32 mouse cellular contexts compared by ENCODE assay signal in genomic region chr19:54014999-54015398, GRCm38 (mm10). TPM values are rescaled to one million over a fixed set of nuclear protein-coding genes. Genes with fewer than 3 reads are reported as not detected.
DNase-seq lines count a peak whose midpoint lies in the region; ATAC-seq and TF ChIP-seq lines count a peak whose summit lies in the region.
"Had no signal": no experiment of that assay in that cellular context is flagged by ENCODE, and none has a peak within 500 bp of the region (broad histone marks: within the 10 kb centered on the region; RNA-seq: fewer than 3 reads in every experiment).

No protein-coding gene starts in this region.

- ATAC-seq in activated CD4-positive, CD25-positive, alpha-beta regulatory T cell, adult 4 months, result peak; percentile 55
- no peak for ATAC-seq in hindbrain, embryonic 14.5 days (ENCODE audit: low FRiP score)
- ATAC-seq: forebrain, embryonic 15.5 days; hindbrain, postnatal 0 days; intestine, embryonic 15.5 days; Patski had no signal

- 94% methylated on average over 5 of the region's 5 CpGs for WGBS in kidney, adult 2 months
- WGBS in hindbrain, embryonic 14.5 days, result 98% methylated on average over 5 of the region's 5 CpGs

- no peak overlapping the region for H3K9ac ChIP-seq in hindbrain, embryonic 14.5 days
- H3K9ac ChIP-seq: embryonic facial prominence, embryonic 13.5 days; forebrain, embryonic 12.5 days; forebrain, embryonic 15.5 days; heart, embryonic 12.5 days; heart, embryonic 15.5 days; hindbrain, embryonic 13.5 days; intestine, embryonic 15.5 days had no signal

- no peak overlapping the region for H3K27ac ChIP-seq in left cerebral cortex, adult 2 months
- H3K27ac ChIP-seq in kidney, adult 2 months (ENCODE audit: insufficient read depth, low read depth, low read length), result no peak overlapping the region
- H3K27ac ChIP-seq in hindbrain, embryonic 14.5 days, result no peak overlapping the region
- H3K27ac ChIP-seq: embryonic facial prominence, embryonic 10.5 days; embryonic facial prominence, embryonic 13.5 days; forebrain, embryonic 12.5 days; forebrain, embryonic 15.5 days; gastrocnemius, adult 2 months; heart, embryonic 15.5 days; hindbrain, embryonic 10.5 days; hindbrain, embryonic 13.5 days; hindbrain, postnatal 0 days; intestine, embryonic 15.5 days had no signal

- H3K4me2 ChIP-seq in hindbrain, embryonic 14.5 days (replicated peaks), result no peak overlapping the region
- H3K4me2 ChIP-seq: embryonic facial prominence, embryonic 13.5 days; forebrain, embryonic 12.5 days; forebrain, embryonic 15.5 days; heart, embryonic 12.5 days; heart, embryonic 15.5 days; hindbrain, embryonic 13.5 days; intestine, embryonic 15.5 days had no signal

- TF ChIP-seq POLR2A in kidney, adult 2 months (IDR thresholded peaks at IDR 0.05; ENCODE audit: low read depth, low read length), result no peak

- H3K36me3 ChIP-seq in kidney, adult 2 months (ENCODE audit: control insufficient read depth, insufficient read depth, low read length), result no peaks in the 10 kb centered on the region
- no peaks in the 10 kb centered on the region for H3K36me3 ChIP-seq in hindbrain, embryonic 14.5 days (replicated peaks; ENCODE audit: control insufficient read depth, insufficient read depth)
- H3K36me3 ChIP-seq: forebrain, embryonic 15.5 days; heart, embryonic 15.5 days; intestine, embryonic 15.5 days had no signal

- intact Hi-C loops in left cerebral cortex, adult 2 months (cut with DNase I), result no loop called here

- no peaks in the 10 kb centered on the region for H3K9me3 ChIP-seq in hindbrain, embryonic 14.5 days (ENCODE audit: control insufficient read depth, low read length)
- H3K9me3 ChIP-seq: embryonic facial prominence, embryonic 10.5 days; embryonic facial prominence, embryonic 13.5 days; forebrain, embryonic 12.5 days; forebrain, embryonic 15.5 days; G1E; heart, embryonic 12.5 days; heart, embryonic 15.5 days; hindbrain, embryonic 10.5 days; hindbrain, embryonic 13.5 days; intestine, embryonic 15.5 days had no signal

- TF ChIP-seq CTCF in left cerebral cortex, adult 2 months (IDR thresholded peaks at IDR 0.05), result no peak
- TF ChIP-seq CTCF in kidney, adult 2 months (conservative IDR thresholded peaks at IDR 0.05; ENCODE audit: insufficient read depth, insufficient read length, low read depth, low read length), result no peak

- H3K4me1 ChIP-seq in kidney, adult 2 months (ENCODE audit: control insufficient read depth, insufficient read depth, low read length), result no peaks in the 10 kb centered on the region; the same call in 1 of the 2 replicates
- H3K4me1 ChIP-seq in hindbrain, embryonic 14.5 days (replicated peaks; ENCODE audit: control insufficient read depth, insufficient read depth, low read length), result no peaks in the 10 kb centered on the region
- H3K4me1 ChIP-seq: embryonic facial prominence, embryonic 10.5 days; embryonic facial prominence, embryonic 13.5 days; forebrain, embryonic 15.5 days; heart, embryonic 15.5 days; hindbrain, embryonic 10.5 days; hindbrain, embryonic 13.5 days; intestine, embryonic 15.5 days had no signal

- peak; percentile 33 for DNase-seq in CD4-positive, CD25-positive, alpha-beta regulatory T cell, adult 2 months (ENCODE audit: low read depth, low spot score)
- peak; percentile 16 for DNase-seq in naive thymus-derived CD4-positive, alpha-beta T cell, adult 2 months (ENCODE audit: low read depth)
- no peak for DNase-seq in left cerebral cortex, adult 2 months (ENCODE audit: extremely low spot score in 1 of 2, low spot score in 2 of 2)
- DNase-seq in kidney, adult 2 months, result no peak
- DNase-seq in hindbrain, embryonic 14.5 days (ENCODE audit: low spot score), result no peak
- DNase-seq: adrenal gland, adult 2 months; adrenal gland, postnatal 14 days; cerebellum, adult 11 months; cerebellum, adult 8-10 months; cerebellum, postnatal 10 days; cerebellum, postnatal 36 days; embryo, embryonic 11 days; gastrocnemius, adult 2 months; gastrocnemius, postnatal 14 days; heart, adult 11 months; heart, postnatal 10 days; heart, postnatal 36 days; kidney, adult 11 months had no signal

- H3K27me3 ChIP-seq in kidney, adult 2 months (replicated peaks; ENCODE audit: control insufficient read depth, insufficient read depth, low read length), result no peaks in the 10 kb centered on the region
- H3K27me3 ChIP-seq in hindbrain, embryonic 14.5 days (ENCODE audit: control insufficient read depth, insufficient read depth, low read length), result no peaks in the 10 kb centered on the region
- H3K27me3 ChIP-seq: embryonic facial prominence, embryonic 13.5 days; forebrain, embryonic 12.5 days; forebrain, embryonic 15.5 days; heart, embryonic 12.5 days; heart, embryonic 15.5 days; hindbrain, embryonic 13.5 days; intestine, embryonic 15.5 days; Patski had no signal

- no peak overlapping the region for H3K4me3 ChIP-seq in left cerebral cortex, adult 2 months
- no peak overlapping the region for H3K4me3 ChIP-seq in kidney, adult 2 months (ENCODE audit: insufficient read depth, low read depth, low read length)
- H3K4me3 ChIP-seq in hindbrain, embryonic 14.5 days (replicated peaks; ENCODE audit: low read length), result no peak overlapping the region
- H3K4me3 ChIP-seq: embryonic facial prominence, embryonic 10.5 days; embryonic facial prominence, embryonic 13.5 days; erythroblast, embryonic 14.5 days; forebrain, embryonic 12.5 days; forebrain, embryonic 15.5 days; gastrocnemius, adult 2 months; heart, embryonic 12.5 days; heart, embryonic 15.5 days; hindbrain, embryonic 10.5 days; hindbrain, embryonic 13.5 days; intestine, embryonic 15.5 days had no signal

RNA-seq across cellular contexts. Expression of gene Adra2a, which starts 29.0 kb away (rescaled TPM):
- not detected for polyA plus RNA-seq in activated CD4-positive, CD25-positive, alpha-beta regulatory T cell, adult 4 months (2017; shearing (Covaris generic))
- total RNA-seq in left cerebral cortex, adult 2 months (2021), result 10 to 100 TPM; 17.5 to 18.8 TPM
- 1.8 TPM in 2 replicates for polyA plus RNA-seq in kidney, adult 2 months (2012; rRNA removed)
- 7.5 and 9.6 TPM in 2 replicates for polyA plus RNA-seq in hindbrain, embryonic 14.5 days (2014; fragmentation: Nextera tagmentation; extraction: Ambion mirVana)

Comparison
In these comparisons a context has a peak if more than half of its experiments do, and no peak if none do; other contexts are left out.
1. DNase-seq: peak in CD4-positive, CD25-positive, alpha-beta regulatory T cell, adult 2 months (single experiment) and naive thymus-derived CD4-positive, alpha-beta T cell, adult 2 months (single experiment); none in left cerebral cortex, adult 2 months (0 of 2), kidney, adult 2 months (single experiment) and hindbrain, embryonic 14.5 days (single experiment).